Mouse (Mus musculus) urinary bladder, postnatal 14 days (tissue): ENCODE measurements at regions not wholly inside any gene's neighbourhood (a gene's known extent, or its start where the extent isn't known, plus 50 kb on each side); places are given as distances from the start of the nearest gene placed in this dataset.

Experiments used
- DNase-seq: peaks from one replicate; pipeline ENCODE4 v3.0.0; 2021; ENCODE audit warnings: low spot score

- DNase-seq, result peak; percentile 4
These were observed 702.0 kb upstream of the Tmpo start for GRCm38 (mm10) chr10:91883155-91883554.

DNA sequence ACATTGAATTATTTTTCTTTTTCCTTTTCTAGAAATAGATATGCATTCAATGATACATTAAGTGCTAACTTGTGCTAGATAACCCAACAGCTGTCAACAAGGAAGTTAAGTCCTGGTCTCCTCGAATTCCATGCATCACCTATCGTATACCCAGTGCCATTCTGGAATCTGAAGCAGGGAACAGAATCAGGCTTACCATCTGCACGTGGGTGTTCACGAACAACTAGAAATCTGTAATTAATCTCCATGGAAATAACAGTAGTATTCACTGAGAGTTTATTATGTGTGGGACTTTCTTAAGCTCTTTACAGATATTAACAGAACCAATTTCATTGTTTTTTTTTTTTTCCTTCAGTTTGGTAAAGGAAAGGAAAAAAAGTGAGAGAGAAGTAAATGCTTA, 701.4 kb upstream of the Tmpo start:
- DNase-seq, result no peak

DNA sequence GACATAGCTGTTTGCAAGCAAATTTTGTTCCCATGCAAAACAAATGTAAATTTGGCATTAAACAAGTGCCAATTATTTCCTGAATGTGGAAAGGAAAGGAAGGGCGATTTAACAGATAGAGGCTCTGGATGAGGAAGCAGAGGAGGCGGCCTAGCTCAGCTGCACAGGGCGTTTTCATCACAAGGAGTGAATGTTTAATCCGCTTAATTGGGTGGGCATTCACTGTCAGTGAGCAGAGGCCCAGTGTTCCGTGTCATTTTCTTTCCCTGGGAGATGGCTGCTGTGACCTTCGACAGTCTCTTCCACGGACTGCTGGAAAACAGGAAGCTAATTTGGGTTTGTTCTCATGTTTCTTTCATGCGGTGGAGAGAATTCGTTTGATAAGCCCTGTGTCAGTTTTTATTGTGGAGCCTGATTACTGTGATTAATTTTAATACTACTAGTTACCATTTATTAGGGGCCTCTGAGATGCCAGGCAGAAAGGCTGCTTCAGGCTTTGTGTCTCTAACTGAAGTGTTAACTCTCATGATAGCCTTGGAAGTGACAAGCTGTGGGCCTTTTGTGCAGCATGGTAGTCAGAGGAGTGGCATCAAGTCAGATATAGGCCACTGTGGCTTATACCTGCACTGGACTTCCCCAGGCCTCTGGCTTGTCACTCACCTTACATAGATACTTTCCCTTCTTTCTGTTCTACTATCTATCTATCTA, 700.6 kb upstream of the Tmpo start:
- DNase-seq, result no peak

DNA sequence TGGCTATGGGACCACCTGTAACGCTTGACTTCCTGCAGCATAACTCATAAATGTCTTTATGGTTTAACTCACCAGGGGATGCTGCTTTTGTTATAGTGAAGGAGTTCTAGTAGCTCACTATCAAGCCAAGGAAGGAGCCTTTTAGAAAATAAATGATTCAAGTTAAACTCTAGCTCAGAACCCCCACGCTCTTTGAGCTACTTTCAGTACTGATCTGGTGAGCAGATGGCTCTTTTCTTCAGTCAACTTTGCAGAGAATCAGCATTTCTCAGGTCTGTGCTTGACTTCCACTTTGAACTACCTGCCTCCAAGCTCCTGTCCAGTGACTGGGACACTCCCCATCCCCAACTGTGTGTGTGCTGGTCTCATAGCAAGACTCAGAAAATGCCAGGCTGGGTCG, 694.3 kb upstream of the Tmpo start:
- no peak for DNase-seq

DNA sequence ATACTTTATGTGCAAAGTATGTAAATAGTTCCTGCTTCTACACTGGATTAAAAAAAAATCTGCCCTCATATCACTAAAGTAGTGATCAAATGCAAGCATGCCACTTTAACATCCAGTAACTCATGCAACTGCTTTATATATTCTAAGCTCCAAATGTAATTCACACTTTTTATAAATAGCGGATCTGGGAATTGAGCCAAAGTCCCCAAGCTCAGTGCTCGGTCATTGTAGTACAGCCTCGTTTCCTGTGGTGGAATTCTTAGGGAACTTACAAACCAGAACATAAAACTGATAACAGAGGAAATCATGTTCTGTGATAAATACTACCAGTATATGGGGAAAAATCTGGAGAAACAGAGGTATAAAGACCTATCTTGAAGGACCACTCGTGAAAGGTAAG, 690.1 kb upstream of the Tmpo start:
- no peak for DNase-seq

DNA sequence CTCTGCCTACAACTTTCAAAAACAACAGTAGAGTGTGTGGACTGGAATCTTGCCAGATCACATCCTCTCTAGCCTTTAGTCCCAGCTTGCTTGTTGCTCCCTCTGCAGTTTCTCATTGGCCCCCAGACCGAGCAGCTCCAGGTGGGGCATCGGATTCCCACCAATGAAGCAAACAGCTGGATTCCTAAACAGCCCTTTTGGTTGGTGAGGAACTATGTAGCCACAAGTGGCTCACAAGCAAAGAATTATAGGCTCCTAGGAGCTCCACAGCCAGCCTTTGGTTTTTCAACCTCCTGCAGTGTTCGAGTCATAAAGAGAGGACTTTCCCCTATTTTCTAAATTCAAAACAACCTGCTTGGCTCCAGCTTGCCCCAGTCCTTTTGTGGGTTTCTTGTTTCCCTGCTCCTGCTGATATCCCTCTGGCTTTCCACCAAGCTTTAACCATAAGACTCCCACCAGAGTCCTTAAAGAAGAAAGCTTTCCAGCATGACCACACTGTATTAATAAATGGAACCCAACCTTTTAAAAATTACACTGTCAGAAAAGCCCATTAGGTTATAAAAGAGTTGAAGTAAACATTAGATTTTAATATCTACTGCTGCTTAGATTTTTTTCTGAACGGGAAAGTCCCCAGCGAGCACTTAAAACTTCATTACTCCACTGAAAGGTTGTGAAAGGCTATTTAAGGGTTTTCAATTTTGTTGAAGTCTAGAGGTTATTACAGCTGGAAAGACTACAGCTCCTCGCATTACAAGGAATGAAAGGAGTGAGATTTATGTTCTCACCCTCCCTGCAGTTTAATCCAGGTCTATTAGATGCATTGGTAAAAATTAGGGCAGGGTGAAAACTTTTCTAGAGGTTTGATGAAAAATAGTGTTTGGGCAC, 677.8 kb upstream of the Tmpo start:
- DNase-seq, result no peak

DNA sequence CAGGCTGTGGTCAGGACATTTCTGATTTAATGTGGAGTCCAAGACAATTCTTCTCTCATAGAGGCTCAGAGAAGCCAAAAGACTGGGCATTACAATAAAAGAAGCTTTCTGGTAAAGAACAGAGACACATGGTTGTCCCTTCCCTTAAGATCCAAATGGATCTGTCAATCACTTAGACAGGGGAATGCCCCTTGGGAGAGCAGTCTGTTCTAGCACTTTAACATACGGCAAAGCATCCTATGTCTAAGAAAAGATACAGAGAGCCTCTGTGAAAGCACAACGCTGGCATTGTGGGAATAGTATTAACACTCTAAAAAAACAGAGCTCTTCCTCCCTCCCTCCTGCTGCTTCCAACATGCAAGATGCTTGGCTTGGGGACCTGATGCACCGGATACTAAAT, 646.0 kb upstream of the Tmpo start:
- no peak for DNase-seq

- DNase-seq, result no peak
These were observed 642.4 kb upstream of the Tmpo start for GRCm38 (mm10) chr10:91823499-91823898.

DNA sequence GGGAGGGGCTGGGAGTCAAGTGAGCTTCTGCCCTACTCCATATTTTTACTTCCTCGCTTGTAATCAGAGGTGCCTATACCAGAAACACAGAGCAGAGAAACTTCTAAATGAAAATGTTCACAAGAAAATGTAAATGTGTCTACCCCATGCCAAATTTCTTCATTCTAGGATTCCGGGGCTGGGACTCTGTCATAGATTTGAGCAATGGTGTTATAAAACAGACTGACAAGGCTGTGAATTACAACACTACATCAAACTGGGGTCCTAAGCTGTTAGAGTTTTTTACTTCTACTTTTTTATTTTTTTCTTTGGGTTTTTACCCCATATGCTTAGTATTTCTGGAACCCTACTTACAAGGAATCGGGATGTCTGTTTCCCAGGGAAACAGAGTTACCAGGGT, 623.8 kb upstream of the Tmpo start:
- DNase-seq, result no peak
